14 mouse cellular contexts compared by ENCODE assay signal in the genomic region with DNA sequence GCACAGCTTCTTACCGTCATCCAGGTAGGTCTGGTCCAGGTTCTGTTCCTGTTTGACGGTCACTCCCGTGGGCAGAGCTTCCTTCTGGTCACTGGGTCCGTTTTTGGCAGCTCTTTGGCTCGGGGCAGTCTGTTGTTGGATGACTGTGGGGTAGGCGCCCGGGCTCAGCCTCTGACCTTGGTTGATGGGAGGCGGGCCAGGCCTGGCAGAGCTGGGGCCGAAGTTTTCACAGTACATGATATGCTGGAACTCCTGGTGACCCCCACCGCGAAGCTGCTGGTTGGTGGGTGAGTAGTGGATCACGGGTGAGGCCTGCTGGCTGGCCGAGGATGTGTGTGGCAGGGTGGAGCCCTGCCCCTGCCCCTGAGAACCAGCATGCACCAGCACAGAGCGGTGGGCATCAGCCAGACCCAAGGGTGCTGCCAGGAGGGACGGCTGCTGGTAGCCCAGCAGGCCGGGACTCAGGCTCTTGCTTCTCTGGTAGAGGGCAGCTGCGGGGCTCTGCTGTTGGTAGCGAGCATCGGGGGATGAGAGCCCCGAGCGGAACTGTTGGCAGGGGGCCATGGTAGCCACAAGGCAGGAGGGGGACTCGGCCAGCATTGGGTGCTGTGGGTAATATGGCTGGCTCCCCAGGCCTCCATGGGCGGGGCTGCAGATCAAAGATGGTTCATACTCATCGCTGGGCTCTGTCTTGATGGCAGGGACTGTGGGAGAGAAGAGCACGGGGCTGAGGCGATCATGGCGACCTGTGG.
DNase-seq lines count a peak whose midpoint lies in the region; ATAC-seq lines count a peak whose summit lies in the region.
"Had no signal": no experiment of that assay in that cellular context is flagged by ENCODE, and none has a peak within 500 bp of the region (broad histone marks: within the 10 kb centered on the region; RNA-seq: fewer than 3 reads in every experiment).

No protein-coding gene starts in this region.

- H3K9ac ChIP-seq in midbrain, embryonic 16.5 days (ENCODE audit: low read depth, low read length): no peak overlapping the region
- no peak overlapping the region for H3K9ac ChIP-seq in limb, embryonic 13.5 days
- H3K9ac ChIP-seq: intestine, embryonic 15.5 days; liver, embryonic 13.5 days had no signal

- WGBS in heart, embryonic 10.5 days: 84% methylated on average over 27 of the region's 27 CpGs
- WGBS in midbrain, embryonic 10.5 days: 88% methylated on average over 27 of the region's 27 CpGs
- 79% methylated on average over 27 of the region's 27 CpGs for WGBS in midbrain, embryonic 16.5 days
- 82% methylated on average over 27 of the region's 27 CpGs for WGBS in limb, embryonic 13.5 days

- no peaks in the 10 kb centered on the region for H3K4me1 ChIP-seq in heart, embryonic 10.5 days
- H3K4me1 ChIP-seq in midbrain, embryonic 10.5 days: no peaks in the 10 kb centered on the region
- H3K4me1 ChIP-seq in midbrain, embryonic 16.5 days (ENCODE audit: control insufficient read depth, insufficient read depth, low read length): no peaks in the 10 kb centered on the region
- peaks cover 22% of the 10 kb centered on the region for H3K4me1 ChIP-seq in limb, embryonic 13.5 days
- H3K4me1 ChIP-seq: intestine, embryonic 15.5 days; liver, embryonic 13.5 days had no signal

- no peaks in the 10 kb centered on the region; the same call in 1 of the 2 replicates for H3K36me3 ChIP-seq in heart, embryonic 10.5 days
- H3K36me3 ChIP-seq in midbrain, embryonic 10.5 days: no peaks in the 10 kb centered on the region
- H3K36me3 ChIP-seq in midbrain, embryonic 16.5 days (ENCODE audit: control insufficient read depth, insufficient read depth, low read length): no peaks in the 10 kb centered on the region
- peaks cover 6% of the 10 kb centered on the region; the same call in 1 of the 2 replicates for H3K36me3 ChIP-seq in limb, embryonic 13.5 days
- H3K36me3 ChIP-seq: intestine, embryonic 15.5 days; liver, embryonic 13.5 days had no signal

- no peaks in the 10 kb centered on the region for H3K9me3 ChIP-seq in heart, embryonic 10.5 days
- H3K9me3 ChIP-seq in midbrain, embryonic 10.5 days (replicated peaks): no peaks in the 10 kb centered on the region
- no peaks in the 10 kb centered on the region for H3K9me3 ChIP-seq in midbrain, embryonic 16.5 days (replicated peaks; ENCODE audit: control insufficient read depth, low read length, poor library complexity, severe bottlenecking)
- H3K9me3 ChIP-seq in limb, embryonic 13.5 days: no peaks in the 10 kb centered on the region
- H3K9me3 ChIP-seq: intestine, embryonic 15.5 days; liver, embryonic 13.5 days had no signal

- peak; percentile 98 for DNase-seq in heart, adult 11 months
- no peak for DNase-seq in heart, embryonic 10.5 days (ENCODE audit: low spot score)
- no peak for DNase-seq in midbrain, embryonic 10.5 days (ENCODE audit: low spot score)
- peak; percentile 75 to 78 for DNase-seq in adrenal gland, postnatal 36 days
- no peak for DNase-seq in B cell, adult 2 months
- DNase-seq: heart, postnatal 4 days; kidney, postnatal 10 days; liver, embryonic 13.5 days had no signal

- H3K27ac ChIP-seq in heart, embryonic 10.5 days: no peak overlapping the region
- H3K27ac ChIP-seq in midbrain, embryonic 10.5 days (replicated peaks): peak overlapping the region; percentile 33; the same call in 1 of the 2 replicates
- no peak overlapping the region for H3K27ac ChIP-seq in midbrain, embryonic 16.5 days (ENCODE audit: low read length)
- H3K27ac ChIP-seq in limb, embryonic 13.5 days: peak overlapping the region; percentile 28; the same call in 1 of the 2 replicates
- H3K27ac ChIP-seq: intestine, embryonic 15.5 days; liver, embryonic 13.5 days had no signal

- H3K4me3 ChIP-seq in heart, embryonic 10.5 days: no peak overlapping the region
- H3K4me3 ChIP-seq in midbrain, embryonic 10.5 days: no peak overlapping the region
- no peak overlapping the region for H3K4me3 ChIP-seq in midbrain, embryonic 16.5 days (ENCODE audit: low read depth, low read length)
- H3K4me3 ChIP-seq in limb, embryonic 13.5 days: no peak overlapping the region
- H3K4me3 ChIP-seq: intestine, embryonic 15.5 days; liver, embryonic 13.5 days had no signal

- no peak; the same call in 1 of the 2 replicates for ATAC-seq in midbrain, embryonic 16.5 days
- ATAC-seq in limb, embryonic 13.5 days (ENCODE audit: low FRiP score, low read depth): no peak
- ATAC-seq: activated CD4-positive, CD25-positive, alpha-beta regulatory T cell, adult 4 months; forebrain, embryonic 14.5 days; intestine, embryonic 15.5 days had no signal

- H3K27me3 ChIP-seq in heart, embryonic 10.5 days (ENCODE audit: insufficient read depth, poor library complexity, severe bottlenecking): peaks cover 57% of the 10 kb centered on the region
- H3K27me3 ChIP-seq in midbrain, embryonic 10.5 days (ENCODE audit: low read depth, poor library complexity, severe bottlenecking): peaks cover 4% of the 10 kb centered on the region; the same call in 1 of the 2 replicates
- H3K27me3 ChIP-seq in midbrain, embryonic 16.5 days (ENCODE audit: control insufficient read depth, insufficient read depth, low read depth, low read length): no peaks in the 10 kb centered on the region
- no peaks in the 10 kb centered on the region for H3K27me3 ChIP-seq in limb, embryonic 13.5 days
- H3K27me3 ChIP-seq: intestine, embryonic 15.5 days; liver, embryonic 13.5 days had no signal

- H3K4me2 ChIP-seq in midbrain, embryonic 16.5 days (ENCODE audit: low read length): no peak overlapping the region
- no peak overlapping the region for H3K4me2 ChIP-seq in limb, embryonic 13.5 days (replicated peaks)
- H3K4me2 ChIP-seq: intestine, embryonic 15.5 days; liver, embryonic 13.5 days; midbrain, embryonic 11.5 days had no signal

Comparison
In these comparisons a context has a peak if more than half of its experiments do, and no peak if none do; other contexts are left out.
1. DNase-seq: peak in heart, adult 11 months (single experiment) and adrenal gland, postnatal 36 days (2 of 2); none in heart, embryonic 10.5 days (single experiment), midbrain, embryonic 10.5 days (single experiment) and B cell, adult 2 months (0 of 2).
2. H3K27ac ChIP-seq: peak in midbrain, embryonic 10.5 days (single experiment) and limb, embryonic 13.5 days (single experiment); none in heart, embryonic 10.5 days (single experiment) and midbrain, embryonic 16.5 days (single experiment).